Mouse (Mus musculus) spleen, adult 2 months (tissue): Measurements from ENCODE around the gene Antxr1. TPM values are rescaled to one million over a fixed set of nuclear protein-coding genes. Genes with fewer than 3 reads are reported as not detected.

Experiments
- DNase-seq, 2 experiments: peaks; one replicate each; pipeline versions ENCODE4 v3.0.0 to v3.0.0-alpha.2; 2012 to 2021; ENCODE audit warnings: low spot score in 2 of 2, low read depth in 1 of 2
- H3K27ac ChIP-seq: fragments of 200-500 bp; 2 replicates; pipeline ENCODE4 v1.5.1; 2012; ENCODE audit warnings: low read length, inconsistent platforms; ENCODE audit not compliant: insufficient read depth
- H3K27me3 ChIP-seq: fragments of 200-500 bp; 2 replicates; pipeline ENCODE4 v1.6.1; 2012; ENCODE audit warnings: mild to moderate bottlenecking, moderate library complexity, low read length, inconsistent platforms; ENCODE audit not compliant: control insufficient read depth, insufficient read depth
- H3K36me3 ChIP-seq: fragments of 200-500 bp; 2 replicates; pipeline ENCODE4 v1.6.1; 2012; ENCODE audit warnings: mild to moderate bottlenecking, low read length, inconsistent platforms; ENCODE audit not compliant: control insufficient read depth, insufficient read depth
- H3K4me1 ChIP-seq: fragments of 200-500 bp; 2 replicates; pipeline ENCODE4 v1.6.1; 2011; ENCODE audit warnings: inconsistent platforms; ENCODE audit not compliant: control insufficient read depth, insufficient read depth, insufficient read length
- H3K4me3 ChIP-seq: fragments of 200-500 bp; 2 replicates; pipeline ENCODE4 v1.5.1; 2011; ENCODE audit warnings: mild to moderate bottlenecking, inconsistent platforms; ENCODE audit not compliant: insufficient read depth, insufficient read length; ENCODE audit errors: extremely low read depth
- CTCF ChIP-seq: fragments of 200-500 bp; IDR thresholded peaks from 2 replicates; pipeline ENCODE4 v1.5.1; 2011; ENCODE audit warnings: mild to moderate bottlenecking, inconsistent platforms; ENCODE audit not compliant: insufficient read depth, insufficient read length, insufficient replicate concordance; ENCODE audit errors: extremely low read depth
- POLR2A ChIP-seq: fragments of 200-500 bp; IDR thresholded peaks from 2 replicates; pipeline ENCODE4 v1.6.1; 2011; ENCODE audit warnings: low read depth, low read length, inconsistent platforms
- WGBS: fragments of 180-500 bp; shearing (Covaris S2); methylation state at CpG from one replicate; pipeline ENCODE4 v1.1.7; 2018; 5-methylcytosine and 5-hydroxymethylcytosine counted together
- polyA plus RNA-seq: library from polyadenylated mRNA; depleted of rRNA; stranded (reverse); fragments of >200 nt; gene quantifications from 2 replicates; pipeline ENCODE4 v1.2.3, GENCODE M21; 2012

Antxr1 gene
- polyA plus RNA-seq, 1 experiment, result 4.2 TPM

DNA sequence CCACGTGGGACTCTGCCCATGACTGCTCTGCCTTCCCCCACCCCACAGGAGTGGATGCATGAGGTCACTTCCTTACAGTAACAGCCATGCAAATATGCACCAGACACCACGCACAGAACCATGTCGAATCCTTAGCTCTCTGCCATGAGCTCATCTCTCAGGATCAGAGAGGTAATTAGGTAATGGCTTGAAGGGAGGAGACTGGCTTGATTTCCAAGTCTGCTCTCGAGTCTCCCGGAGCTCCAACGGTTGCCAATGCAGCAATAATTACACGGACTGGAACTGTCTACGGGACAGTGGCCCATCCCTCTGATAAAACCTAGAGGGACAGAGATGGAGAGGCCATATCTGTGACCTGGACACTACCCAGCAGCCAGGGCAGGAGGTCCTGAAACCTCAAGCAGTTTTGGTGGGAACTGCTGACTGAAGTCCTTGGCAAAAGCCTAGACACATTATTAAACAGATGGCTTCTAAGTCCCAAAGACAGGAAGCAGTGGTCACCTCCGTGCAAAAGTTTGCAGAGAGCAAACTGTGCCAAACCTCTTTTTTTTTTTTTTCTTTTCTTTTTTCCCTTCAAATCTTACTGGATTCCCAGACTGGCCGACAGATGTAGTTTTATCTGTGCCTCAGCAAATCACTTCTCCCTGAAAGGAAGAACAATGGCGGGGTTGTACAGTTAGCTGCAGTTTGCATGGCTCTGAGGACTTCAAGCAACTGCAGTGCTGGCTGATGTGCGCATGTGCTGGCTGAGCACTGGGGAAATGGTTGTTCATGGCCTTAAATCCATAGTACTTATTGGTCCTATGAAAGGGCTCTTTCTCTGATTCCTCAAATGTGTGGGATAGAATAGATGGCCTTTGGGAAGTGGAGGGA lies 174.0 kb downstream of the Antxr1 start:
- Histone ChIP-seq H3K4me3 (no peak overlapping the region), H3K36me3 (no peaks in the 10 kb centered on the region), H3K4me1 (no peaks in the 10 kb centered on the region; the same call in 1 of the 2 replicates), H3K27ac (no peak overlapping the region), H3K27me3 (no peaks in the 10 kb centered on the region)
- no peak for TF ChIP-seq CTCF
- TF ChIP-seq POLR2A, result no peak
- DNase-seq, result no peak
- WGBS, result 57% methylated on average over 12 of the region's 12 CpGs

DNA sequence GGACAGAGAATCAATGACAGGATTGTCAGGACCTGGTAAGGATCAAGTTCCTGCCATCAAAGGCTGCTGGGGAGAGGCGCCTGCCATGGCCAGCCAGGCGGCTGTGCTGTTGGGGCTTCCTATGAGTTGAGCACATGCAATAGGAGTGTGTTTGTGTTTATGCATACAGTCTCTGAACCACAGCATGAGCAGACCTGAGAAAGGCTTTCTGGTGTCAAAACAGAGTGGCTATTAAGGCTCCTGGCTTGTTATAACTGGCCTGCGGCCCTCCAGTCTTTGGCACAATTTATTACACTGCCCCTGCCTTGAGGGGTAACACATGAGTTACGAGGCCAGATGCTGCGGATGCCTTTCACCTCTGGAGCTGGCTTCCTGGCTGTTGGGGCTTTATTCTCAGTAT lies 175.4 kb downstream of the Antxr1 start:
- Histone ChIP-seq H3K36me3 (no peaks in the 10 kb centered on the region), H3K4me1 (no peaks in the 10 kb centered on the region; the same call in 1 of the 2 replicates), H3K27me3 (no peaks in the 10 kb centered on the region), H3K27ac (no peak overlapping the region), H3K4me3 (no peak overlapping the region)
- WGBS, result 92% methylated on average over 5 of the region's 5 CpGs
- TF ChIP-seq CTCF, result no peak
- no peak for TF ChIP-seq POLR2A
- DNase-seq, result no peak

DNA sequence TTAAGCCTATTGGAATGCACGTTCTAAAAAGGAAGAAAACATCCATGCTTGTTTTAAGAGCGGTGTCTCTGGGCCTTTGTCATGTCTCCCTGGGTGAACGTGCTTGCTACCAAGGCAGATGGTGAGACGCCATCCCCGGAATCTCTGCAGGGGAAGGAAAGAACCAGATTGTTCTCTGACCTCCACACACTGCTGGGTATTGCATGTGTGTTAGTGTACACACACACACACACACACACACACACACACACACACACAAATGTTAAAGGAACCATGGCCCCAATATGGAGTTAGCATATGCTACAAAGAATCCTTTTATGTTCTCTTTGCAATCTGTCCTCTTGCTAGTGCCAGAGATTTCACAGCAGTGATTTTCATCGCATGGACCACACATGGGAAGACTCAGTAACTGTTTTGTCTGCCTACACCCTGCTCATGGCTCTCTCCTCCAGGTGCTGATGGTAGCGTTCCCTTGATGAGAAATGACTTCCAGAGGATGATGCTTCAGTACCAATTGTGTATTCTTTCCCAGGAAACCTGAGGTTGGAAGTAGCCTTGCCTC lies 177.5 kb downstream of the Antxr1 start:
- H3K27ac ChIP-seq, result no peak overlapping the region
- 91% methylated on average over 7 of the region's 7 CpGs for WGBS
- H3K4me3 ChIP-seq, result no peak overlapping the region
- H3K27me3 ChIP-seq, result no peaks in the 10 kb centered on the region
- peaks cover 7% of the 10 kb centered on the region; the same call in 1 of the 2 replicates for H3K4me1 ChIP-seq
- H3K36me3 ChIP-seq, result no peaks in the 10 kb centered on the region
- DNase-seq, result no peak
- TF ChIP-seq POLR2A (no peak), CTCF (no peak)

DNA sequence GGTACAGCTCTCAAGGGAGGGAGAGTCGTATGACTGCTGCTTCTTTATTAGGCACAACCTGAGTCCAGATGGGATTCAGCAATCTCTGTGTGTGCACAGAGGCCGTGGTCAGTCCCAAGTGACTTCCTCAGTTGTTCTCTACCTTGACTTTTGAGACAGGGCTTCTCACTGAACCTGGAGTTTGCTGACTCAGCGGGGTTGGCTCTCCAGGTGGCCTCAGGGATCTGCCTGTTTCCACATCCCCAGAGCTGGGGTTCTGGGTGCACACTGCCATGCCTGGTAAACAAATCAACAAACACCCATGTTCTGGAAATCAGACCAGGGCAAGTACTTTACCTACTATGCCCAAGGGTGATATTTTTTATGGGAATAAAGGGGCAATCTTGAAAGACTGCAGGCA lies 181.8 kb downstream of the Antxr1 start:
- Histone ChIP-seq H3K27ac (peak overlapping the region; percentile 96), H3K36me3 (no peaks in the 10 kb centered on the region), H3K27me3 (no peaks in the 10 kb centered on the region), H3K4me3 (no peak overlapping the region), H3K4me1 (peaks cover 15% of the 10 kb centered on the region; the same call in 1 of the 2 replicates)
- TF ChIP-seq CTCF (no peak), POLR2A (no peak)
- 60% methylated on average over 3 of the region's 3 CpGs for WGBS
- DNase-seq, result no peak

DNA sequence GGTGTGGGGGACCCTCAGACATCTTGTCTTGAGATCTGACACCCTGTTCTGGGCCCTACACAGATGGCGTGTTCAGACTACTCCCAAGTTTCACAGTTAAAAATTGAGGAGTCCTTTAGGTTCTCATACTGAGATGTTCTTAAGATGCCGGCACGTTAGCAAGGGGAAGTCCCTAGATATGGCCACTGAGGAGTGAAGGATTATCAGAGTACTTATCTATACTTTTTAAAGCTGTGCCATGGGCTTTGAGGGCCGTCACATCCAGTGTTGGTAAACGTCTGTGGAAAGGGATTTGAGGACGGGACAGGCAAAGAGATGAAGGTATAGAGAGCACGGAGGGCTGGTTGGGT lies 182.4 kb downstream of the Antxr1 start:
- DNase-seq, result no peak
- Histone ChIP-seq H3K4me1 (peaks cover 15% of the 10 kb centered on the region; the same call in 1 of the 2 replicates), H3K36me3 (no peaks in the 10 kb centered on the region), H3K27ac (peak overlapping the region; percentile 96), H3K4me3 (peak overlapping the region; percentile 29; the same call in 1 of the 2 replicates), H3K27me3 (no peaks in the 10 kb centered on the region)
- TF ChIP-seq CTCF (no peak), POLR2A (no peak; the same call in 1 of the 2 replicates)
- WGBS, result 32% methylated on average over 7 of the region's 7 CpGs

DNA sequence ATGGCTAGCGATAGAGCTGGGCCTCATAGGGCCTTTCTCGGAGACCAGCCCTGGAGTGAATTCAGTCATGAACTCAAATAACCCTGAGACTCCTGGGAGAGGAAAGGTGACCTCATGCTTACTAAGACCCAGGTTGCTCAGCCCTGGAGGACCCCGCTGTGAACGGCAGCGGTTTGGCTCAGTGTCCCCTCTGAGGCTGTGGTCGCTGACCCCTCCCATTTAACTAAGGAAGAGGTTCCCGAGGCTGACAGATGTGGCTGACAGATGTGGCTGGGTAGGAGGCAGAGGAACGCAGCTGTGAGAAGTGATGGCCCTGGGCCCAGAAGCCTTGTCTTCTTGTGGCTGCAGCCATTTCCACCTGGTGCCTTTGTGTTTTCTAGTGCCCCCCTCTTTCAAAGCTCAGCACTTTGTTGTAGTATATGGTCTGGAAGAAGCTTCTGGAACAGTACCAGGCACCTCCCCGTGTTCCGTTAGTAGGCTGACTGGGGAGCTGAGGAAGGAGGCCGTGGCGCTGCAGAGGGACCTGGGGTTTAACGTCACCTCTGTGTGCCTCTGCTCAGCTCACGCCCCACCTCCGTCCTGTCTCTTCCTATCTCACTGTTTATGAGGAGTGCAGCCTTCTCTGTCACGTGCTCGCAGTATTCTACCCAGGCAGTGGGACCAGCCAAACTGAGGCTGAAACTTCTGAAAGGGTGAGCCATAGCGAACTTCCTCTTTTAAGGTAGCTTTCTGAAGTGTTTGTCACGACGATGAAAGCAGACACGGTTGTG lies 183.0 kb downstream of the Antxr1 start:
- TF ChIP-seq CTCF (no peak), POLR2A (peak; percentile 52)
- Histone ChIP-seq H3K4me3 (peak overlapping the region; percentile 29; the same call in 1 of the 2 replicates), H3K27me3 (no peaks in the 10 kb centered on the region), H3K4me1 (peaks cover 15% of the 10 kb centered on the region; the same call in 1 of the 2 replicates), H3K36me3 (no peaks in the 10 kb centered on the region), H3K27ac (peak overlapping the region; percentile 96)
- WGBS, result 12% methylated on average over 21 of the region's 21 CpGs
- DNase-seq, result peak; percentile 88 to 92
